Mouse (Mus musculus) forebrain, embryonic 15.5 days (tissue): ENCODE data around the gene Medag. TPM values are rescaled to one million over a fixed set of nuclear protein-coding genes. Genes with fewer than 3 reads are reported as not detected.

Source experiments
- ATAC-seq: fragments of 200-750 bp; cut with Nextera tagmentation; replicated peaks from 2 replicates; pipeline ENCODE4 v1.8.0; 2017; ENCODE audit warnings: mild to moderate bottlenecking, moderate TSS enrichment, moderate library complexity
- H3K27ac ChIP-seq: fragments of 300-500 bp; sonication (generic); replicated peaks from 2 replicates; pipeline ENCODE4 v1.5.1; 2015; ENCODE audit warnings: mild to moderate bottlenecking, inconsistent platforms
- H3K27me3 ChIP-seq: fragments of 300-500 bp; sonication (generic); 2 replicates; pipeline ENCODE4 v1.6.1; 2015; ENCODE audit warnings: inconsistent platforms
- H3K36me3 ChIP-seq: fragments of 300-500 bp; sonication (generic); 2 replicates; pipeline ENCODE4 v1.6.1; 2015; ENCODE audit warnings: mild to moderate bottlenecking, inconsistent platforms
- H3K4me1 ChIP-seq: fragments of 300-500 bp; sonication (generic); 2 replicates; pipeline ENCODE4 v1.6.1; 2015; ENCODE audit warnings: inconsistent platforms
- H3K4me2 ChIP-seq: fragments of 300-500 bp; sonication (generic); replicated peaks from 2 replicates; pipeline ENCODE4 v1.6.1; 2015; ENCODE audit warnings: mild to moderate bottlenecking, inconsistent platforms
- H3K4me3 ChIP-seq: fragments of 300-500 bp; sonication (generic); 2 replicates; pipeline ENCODE4 v1.5.1; 2015; ENCODE audit warnings: mild to moderate bottlenecking, inconsistent platforms
- H3K9ac ChIP-seq: fragments of 300-500 bp; sonication (generic); replicated peaks from 2 replicates; pipeline ENCODE4 v1.6.1; 2015; ENCODE audit warnings: mild to moderate bottlenecking, inconsistent platforms
- H3K9me3 ChIP-seq: fragments of 300-500 bp; sonication (generic); 2 replicates; pipeline ENCODE4 v1.6.1; 2016; ENCODE audit warnings: inconsistent platforms
- WGBS: fragments of 180-500 bp; shearing (Covaris S2); methylation state at CpG from one replicate; pipeline ENCODE4 v1.1.7; 2015; ENCODE audit warnings: mixed read lengths; 5-methylcytosine and 5-hydroxymethylcytosine counted together
- polyA plus RNA-seq: library from polyadenylated mRNA; unstranded; fragments of >200 nt; fragmentation: Nextera tagmentation; extraction: Ambion mirVana; gene quantifications from 2 replicates; pipeline ENCODE4 v1.2.1, GENCODE M21; 2015

Gene Medag
- polyA plus RNA-seq, 1 experiment from 2014 or later = 1.7 TPM

GRCm38 (mm10) chr5:149414369-149415167 lies 3.0 kb downstream of the Medag start:
- Histone ChIP-seq H3K9ac (no peak overlapping the region), H3K4me2 (no peak overlapping the region), H3K4me3 (no peak overlapping the region), H3K4me1 (peaks cover 22% of the 10 kb centered on the region), H3K27ac (no peak overlapping the region), H3K9me3 (no peaks in the 10 kb centered on the region), H3K27me3 (no peaks in the 10 kb centered on the region), H3K36me3 (no peaks in the 10 kb centered on the region)
- WGBS = 72% methylated on average over 9 of the region's 9 CpGs
- ATAC-seq = no peak

DNA sequence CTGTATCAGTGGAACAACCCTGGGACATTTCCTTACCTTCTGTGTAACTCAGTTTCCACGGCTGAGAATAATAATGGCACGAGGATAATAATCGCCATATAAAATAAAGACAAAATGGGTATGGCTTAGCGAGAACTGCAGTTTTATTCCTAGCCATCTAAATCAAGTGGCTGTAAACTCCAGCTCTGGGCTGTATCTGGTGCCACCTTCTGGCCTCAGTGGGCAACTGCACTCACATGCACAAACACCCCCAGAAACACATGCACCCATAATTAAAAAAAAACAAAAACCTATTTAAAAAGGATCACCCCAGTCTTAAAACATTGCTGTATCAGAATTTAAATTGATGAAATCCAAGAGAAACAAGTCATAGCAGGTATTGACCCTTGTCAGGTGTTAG lies 5.8 kb downstream of the Medag start:
- ATAC-seq = no peak
- Histone ChIP-seq H3K4me1 (peaks cover 4% of the 10 kb centered on the region), H3K4me2 (no peak overlapping the region), H3K36me3 (no peaks in the 10 kb centered on the region), H3K27ac (no peak overlapping the region), H3K9me3 (no peaks in the 10 kb centered on the region), H3K27me3 (no peaks in the 10 kb centered on the region), H3K4me3 (no peak overlapping the region), H3K9ac (no peak overlapping the region)
- WGBS = 94% methylated on average over 4 of the region's 4 CpGs

GRCm38 (mm10) chr5:149426525-149426924 lies 15.0 kb downstream of the Medag start:
- H3K4me2 ChIP-seq = no peak overlapping the region
- no peak overlapping the region for H3K9ac ChIP-seq
- H3K27me3 ChIP-seq = no peaks in the 10 kb centered on the region
- H3K36me3 ChIP-seq = no peaks in the 10 kb centered on the region
- 94% methylated on average over 3 of the region's 3 CpGs for WGBS
- no peak for ATAC-seq
- no peaks in the 10 kb centered on the region for H3K9me3 ChIP-seq
- no peak overlapping the region for H3K27ac ChIP-seq
- no peak overlapping the region for H3K4me3 ChIP-seq
- peaks cover 22% of the 10 kb centered on the region for H3K4me1 ChIP-seq

DNA sequence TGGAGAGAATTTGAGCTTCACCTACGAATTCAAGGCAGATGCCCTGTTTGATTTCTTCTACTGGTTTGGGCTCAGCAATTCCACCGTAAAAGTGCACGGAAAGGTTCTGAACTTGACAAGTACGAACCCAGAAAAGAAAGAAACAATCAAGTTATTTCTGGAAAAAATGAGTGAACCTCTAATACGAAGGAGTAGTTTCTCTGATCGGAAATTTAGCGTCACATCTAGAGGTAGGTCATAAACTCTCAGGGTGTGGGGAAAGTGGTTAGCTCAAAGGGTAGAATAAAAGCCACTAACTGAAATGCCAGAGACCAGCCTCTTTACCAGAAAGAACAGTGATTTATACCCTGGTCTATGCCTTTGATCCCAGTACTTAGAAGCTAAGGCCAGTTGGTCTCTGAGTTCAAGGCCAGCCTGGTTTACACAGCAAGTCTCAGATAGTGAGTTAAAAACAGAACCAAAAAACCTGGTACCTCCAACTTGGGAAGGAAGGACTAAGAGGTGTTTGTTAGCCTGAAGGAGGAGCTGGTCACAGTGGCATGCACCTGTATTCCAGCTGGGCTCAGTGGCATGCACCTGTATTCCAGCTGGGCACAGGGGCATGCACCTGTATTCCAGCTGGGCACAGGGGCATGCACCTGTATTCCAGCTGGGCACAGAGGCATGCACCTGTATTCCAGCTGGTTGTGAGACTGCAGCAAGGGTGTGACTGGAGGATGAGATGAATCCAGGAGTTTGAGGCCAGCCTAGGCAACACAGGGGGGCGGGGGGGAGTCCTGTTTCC lies 15.9 kb downstream of the Medag start:
- WGBS = 90% methylated on average over 8 of the region's 8 CpGs

DNA sequence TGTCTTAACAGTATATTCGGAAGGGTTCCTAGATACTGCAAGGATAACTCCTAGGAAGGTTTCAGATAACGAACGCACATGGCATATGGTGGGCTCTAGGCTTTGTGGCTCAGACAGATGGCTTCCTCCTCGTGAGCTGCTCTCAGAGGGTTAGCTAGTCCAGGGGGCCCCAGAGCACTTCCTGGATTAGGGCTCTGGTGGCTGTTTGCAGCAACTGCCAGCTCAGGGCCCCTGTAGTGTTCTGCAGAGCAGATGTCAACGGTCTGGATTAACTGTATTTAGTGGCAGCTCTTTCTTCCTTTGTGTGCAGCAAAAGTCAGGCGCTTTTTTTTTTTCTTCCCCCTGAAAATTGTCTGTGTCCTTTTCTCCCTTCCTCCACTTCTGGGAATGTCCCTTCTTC lies 16.8 kb downstream of the Medag start:
- ATAC-seq = peak; percentile 77
- 12% methylated on average over 6 of the region's 6 CpGs for WGBS

More for the DNA sequence above, 15.9 kb downstream of the Medag start:
- no peak for ATAC-seq
- Histone ChIP-seq H3K4me2 (no peak overlapping the region), H3K4me1 (peaks cover 22% of the 10 kb centered on the region), H3K9ac (no peak overlapping the region), H3K27ac (peak overlapping the region; percentile 78; the same call in 1 of the 2 replicates), H3K9me3 (no peaks in the 10 kb centered on the region), H3K27me3 (no peaks in the 10 kb centered on the region), H3K36me3 (no peaks in the 10 kb centered on the region), H3K4me3 (no peak overlapping the region)

DNA sequence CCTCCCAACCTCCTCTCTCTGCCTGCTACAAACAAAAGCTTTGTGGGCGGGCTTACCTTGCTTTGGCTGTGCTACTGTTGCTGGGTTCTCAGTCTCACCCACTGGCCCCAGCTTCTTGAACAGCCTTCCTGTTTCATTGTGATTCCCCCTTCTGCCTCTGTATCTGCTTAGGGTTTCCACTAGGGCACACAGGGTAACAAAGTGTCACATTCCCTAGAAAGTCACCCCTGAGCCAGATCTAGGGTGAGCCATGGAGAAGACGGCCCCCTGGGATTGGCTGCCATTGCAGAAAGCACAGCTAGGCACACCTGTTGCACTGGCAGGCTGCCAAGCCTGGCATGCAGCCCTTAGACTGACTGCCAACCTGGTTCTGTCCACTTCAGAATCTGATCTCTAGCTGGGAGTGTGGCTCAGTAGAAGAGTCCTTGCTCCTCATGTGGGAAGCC lies 17.3 kb downstream of the Medag start:
- Histone ChIP-seq H3K27ac (peak overlapping the region; percentile 78), H3K4me1 (peaks cover 22% of the 10 kb centered on the region), H3K36me3 (no peaks in the 10 kb centered on the region), H3K4me3 (no peak overlapping the region), H3K4me2 (no peak overlapping the region), H3K9me3 (no peaks in the 10 kb centered on the region), H3K27me3 (no peaks in the 10 kb centered on the region), H3K9ac (no peak overlapping the region)
- WGBS = 24% methylated on average over 2 of the region's 2 CpGs
- ATAC-seq = peak; percentile 47

More for the DNA sequence above, 16.8 kb downstream of the Medag start:
- Histone ChIP-seq H3K36me3 (no peaks in the 10 kb centered on the region), H3K27me3 (no peaks in the 10 kb centered on the region), H3K4me2 (peak overlapping the region; percentile 19; the same call in 1 of the 2 replicates), H3K27ac (peak overlapping the region; percentile 78), H3K4me1 (peaks cover 22% of the 10 kb centered on the region), H3K4me3 (no peak overlapping the region), H3K9me3 (no peaks in the 10 kb centered on the region), H3K9ac (no peak overlapping the region)

GRCm38 (mm10) chr5:149429541-149429940 lies 18.0 kb downstream of the Medag start:
- Histone ChIP-seq H3K9me3 (no peaks in the 10 kb centered on the region), H3K9ac (no peak overlapping the region), H3K27me3 (no peaks in the 10 kb centered on the region), H3K27ac (peak overlapping the region; percentile 78), H3K36me3 (no peaks in the 10 kb centered on the region), H3K4me1 (peaks cover 26% of the 10 kb centered on the region), H3K4me2 (no peak overlapping the region), H3K4me3 (no peak overlapping the region)
- WGBS = 41% methylated on average over 4 of the region's 4 CpGs
- 0 out of 2 replicates have a peak, but pooled peaks have one; percentile 20 for ATAC-seq

- Histone ChIP-seq H3K27me3 (no peaks in the 10 kb centered on the region), H3K4me1 (peaks cover 29% of the 10 kb centered on the region), H3K4me3 (no peak overlapping the region), H3K27ac (no peak overlapping the region), H3K4me2 (no peak overlapping the region), H3K9me3 (no peaks in the 10 kb centered on the region), H3K36me3 (no peaks in the 10 kb centered on the region), H3K9ac (no peak overlapping the region)
- 93% methylated on average over 3 of the region's 3 CpGs for WGBS
- ATAC-seq = no peak
These were observed 19.4 kb downstream of the Medag start for GRCm38 (mm10) chr5:149430943-149431342.

DNA sequence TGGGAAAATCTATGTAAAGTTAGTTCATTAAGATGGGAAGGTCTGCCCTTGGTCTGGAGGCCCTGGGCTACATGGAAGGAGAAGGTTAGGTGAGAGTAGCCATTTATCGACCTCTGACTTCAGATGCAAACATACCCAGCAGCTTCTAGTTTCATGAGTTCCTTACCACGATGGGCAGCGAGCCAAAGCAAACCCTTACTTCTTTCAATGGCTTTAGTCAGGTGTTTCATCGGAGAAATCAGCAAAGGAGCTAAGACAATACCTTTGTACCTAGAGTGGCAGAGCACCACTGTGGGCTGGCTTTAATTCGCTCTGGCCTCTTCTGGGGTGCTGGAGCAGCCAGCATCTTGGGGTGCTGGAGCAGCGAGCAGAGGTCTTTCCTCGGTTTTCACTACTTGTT lies 22.1 kb downstream of the Medag start:
- H3K4me3 ChIP-seq = no peak overlapping the region
- H3K36me3 ChIP-seq = no peaks in the 10 kb centered on the region
- no peak for ATAC-seq
- H3K9ac ChIP-seq = no peak overlapping the region
- H3K4me1 ChIP-seq = peaks cover 22% of the 10 kb centered on the region
- 67% methylated on average over 7 of the region's 7 CpGs for WGBS
- H3K9me3 ChIP-seq = no peaks in the 10 kb centered on the region
- H3K27me3 ChIP-seq = no peaks in the 10 kb centered on the region
- no peak overlapping the region for H3K4me2 ChIP-seq
- H3K27ac ChIP-seq = no peak overlapping the region

GRCm38 (mm10) chr5:149434141-149434690 lies 22.7 kb downstream of the Medag start:
- no peak overlapping the region for H3K4me3 ChIP-seq
- no peaks in the 10 kb centered on the region for H3K9me3 ChIP-seq
- H3K4me2 ChIP-seq = no peak overlapping the region
- no peak overlapping the region for H3K27ac ChIP-seq
- WGBS = 30% methylated on average over 9 of the region's 9 CpGs
- H3K36me3 ChIP-seq = no peaks in the 10 kb centered on the region
- H3K27me3 ChIP-seq = no peaks in the 10 kb centered on the region
- H3K4me1 ChIP-seq = peaks cover 21% of the 10 kb centered on the region
- no peak overlapping the region for H3K9ac ChIP-seq
- no peak for ATAC-seq

DNA sequence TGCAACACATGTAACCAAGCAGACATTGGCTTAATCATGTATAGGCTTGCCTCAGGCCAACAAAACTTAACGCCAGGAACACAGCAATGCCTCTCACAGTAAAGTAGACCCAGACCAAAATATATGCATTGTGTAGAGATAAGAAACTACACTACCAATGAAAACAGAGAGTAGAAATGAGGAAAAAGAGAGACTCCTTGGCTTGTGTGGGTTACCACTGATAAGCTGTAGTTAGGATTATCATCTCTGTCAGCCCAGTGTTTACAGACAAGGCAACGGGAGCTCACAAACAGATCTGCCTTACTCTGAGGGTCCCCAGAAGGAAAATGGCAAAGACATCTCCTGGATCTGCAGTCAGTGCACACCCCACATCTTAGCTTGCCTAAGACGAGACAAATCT lies 25.0 kb downstream of the Medag start:
- H3K36me3 ChIP-seq = no peaks in the 10 kb centered on the region
- H3K9me3 ChIP-seq = no peaks in the 10 kb centered on the region
- H3K27ac ChIP-seq = peak overlapping the region; percentile 34; the same call in 1 of the 2 replicates
- WGBS = 68% methylated on average over 3 of the region's 3 CpGs
- no peak overlapping the region for H3K4me2 ChIP-seq
- H3K9ac ChIP-seq = no peak overlapping the region
- H3K27me3 ChIP-seq = no peaks in the 10 kb centered on the region
- peaks cover 36% of the 10 kb centered on the region for H3K4me1 ChIP-seq
- no peak overlapping the region for H3K4me3 ChIP-seq
- ATAC-seq = no peak

DNA sequence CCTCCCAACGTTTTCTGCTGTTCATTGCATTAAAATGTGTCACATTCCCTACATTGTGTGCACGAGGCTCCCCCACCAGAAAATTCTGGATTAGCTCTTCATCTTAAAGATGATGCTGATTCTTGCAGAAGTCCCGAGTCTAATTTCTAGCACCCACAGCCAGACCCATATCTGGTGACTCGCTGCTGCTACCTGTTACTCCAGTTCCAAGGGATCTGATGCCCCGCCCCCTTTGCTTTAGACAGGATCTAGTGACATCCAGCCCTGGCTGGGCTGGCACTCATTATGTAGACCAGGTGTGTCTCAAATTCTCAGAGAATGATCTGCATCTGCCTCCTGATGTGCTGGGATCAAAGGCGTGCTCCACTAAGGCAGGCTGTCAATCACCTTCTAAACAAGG lies 25.6 kb downstream of the Medag start:
- H3K9me3 ChIP-seq = no peaks in the 10 kb centered on the region
- no peak overlapping the region; the same call in 1 of the 2 replicates for H3K27ac ChIP-seq
- no peaks in the 10 kb centered on the region for H3K27me3 ChIP-seq
- no peak overlapping the region for H3K4me3 ChIP-seq
- ATAC-seq = no peak
- 76% methylated on average over 6 of the region's 6 CpGs for WGBS
- H3K4me1 ChIP-seq = peaks cover 42% of the 10 kb centered on the region
- no peak overlapping the region for H3K9ac ChIP-seq
- H3K36me3 ChIP-seq = no peaks in the 10 kb centered on the region
- no peak overlapping the region for H3K4me2 ChIP-seq
